Mouse (Mus musculus) spleen, postnatal 0 days (tissue): ENCODE measurements around the gene Trappc4. TPM values are rescaled to one million over a fixed set of nuclear protein-coding genes. Genes with fewer than 3 reads are reported as not detected.

Experiments
- polyA plus RNA-seq: library from polyadenylated mRNA; unstranded; fragments of >200 nt; fragmentation: Nextera tagmentation; extraction: Ambion mirVana; gene quantifications from 2 replicates; pipeline ENCODE4 v1.2.1, GENCODE M21; 2015

Trappc4 gene
- polyA plus RNA-seq: 81.6 and 85.2 TPM in 2 replicates

DNA sequence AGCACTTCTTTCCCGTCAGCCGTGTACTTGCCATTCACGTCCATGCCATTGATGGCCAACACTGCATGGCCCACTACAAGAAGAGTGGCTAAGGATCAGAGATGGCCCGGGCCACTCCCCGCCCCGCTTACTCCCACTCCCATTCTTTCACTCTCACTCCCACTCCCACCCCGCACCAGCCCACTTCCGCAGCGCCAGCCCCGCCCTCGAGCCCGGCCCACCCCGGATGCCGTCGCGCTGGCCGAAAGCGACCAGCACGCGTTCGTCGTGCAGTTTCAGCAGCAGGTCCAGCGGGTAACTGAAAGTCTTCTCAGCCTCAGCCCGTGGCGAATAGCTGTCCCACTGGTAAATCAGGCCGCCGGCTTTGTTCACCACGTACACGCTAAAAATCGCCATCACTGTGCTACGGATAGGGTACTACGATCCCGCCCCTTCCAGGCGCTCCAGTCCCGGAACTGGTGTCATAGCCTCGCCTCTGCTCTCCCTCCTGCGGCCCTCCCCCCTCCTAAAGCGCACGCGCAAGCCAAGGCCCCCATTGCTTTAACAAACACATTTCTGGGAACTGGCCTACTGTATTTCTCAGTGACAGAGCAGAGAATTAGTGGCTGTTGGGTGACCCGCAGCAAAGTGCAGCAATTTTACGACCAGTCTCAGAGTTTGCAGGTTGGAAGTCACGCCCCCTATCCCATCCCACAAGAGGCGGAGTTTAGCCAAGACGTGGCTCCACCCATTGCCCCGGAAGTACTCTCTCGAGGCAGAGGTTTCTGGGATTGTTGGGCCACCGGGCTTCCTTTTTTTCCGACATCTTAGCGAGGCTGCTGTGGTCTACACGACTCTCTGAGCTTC is at the start of gene Trappc4, which contains the start of gene Rps25:
Gene Trappc4, minus strand, starts transcription at position 695 of the 846 bp plus-strand sequence.
Gene Rps25, plus strand, starts transcription at position 234 of the 846 bp plus-strand sequence.

DNA sequence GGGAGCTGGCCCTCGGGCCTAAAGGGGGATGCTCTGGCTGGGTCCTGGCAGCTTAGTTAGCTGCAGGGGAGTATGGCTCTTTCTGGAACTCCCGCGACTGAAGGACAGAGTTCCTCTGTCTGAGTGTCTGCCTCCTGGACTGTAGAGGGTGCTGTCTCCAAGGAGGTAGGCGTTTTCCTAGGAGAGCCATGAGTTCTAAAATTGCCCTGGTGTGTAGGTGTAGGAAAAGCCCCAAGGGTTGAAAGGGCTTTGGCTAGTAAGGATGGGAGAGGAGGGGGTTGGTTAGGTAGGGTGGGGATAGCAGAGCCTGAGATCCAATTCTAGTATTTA is 47.5 kb upstream of the Trappc4 start, which contains the start of gene Upk2:
Gene Upk2, minus strand, starts transcription at position 86 of the 330 bp plus-strand sequence.

DNA sequence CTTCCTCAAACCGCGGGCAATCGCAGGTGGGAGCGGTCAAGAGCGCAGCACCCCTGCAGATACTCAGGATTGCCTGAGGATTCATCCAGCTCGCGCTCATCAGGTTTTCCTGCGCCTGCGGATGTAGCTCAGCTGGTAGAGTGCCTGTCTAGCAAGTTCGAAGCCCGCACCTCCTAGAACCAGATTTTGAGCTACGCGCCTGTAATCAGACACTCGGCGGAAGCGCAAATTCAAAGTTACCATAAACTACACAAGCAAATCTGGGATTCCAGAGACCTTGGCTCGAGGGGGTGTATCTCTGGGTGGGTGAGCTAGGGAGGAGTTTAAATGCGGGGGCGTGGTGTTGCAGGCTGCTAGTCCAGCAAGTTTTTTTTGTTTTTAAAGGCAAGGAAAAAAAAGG is 33.6 kb upstream of the Trappc4 start, which contains the start of gene Foxr1:
Gene Foxr1, minus strand, starts transcription at position 176 of the 400 bp plus-strand sequence.

DNA sequence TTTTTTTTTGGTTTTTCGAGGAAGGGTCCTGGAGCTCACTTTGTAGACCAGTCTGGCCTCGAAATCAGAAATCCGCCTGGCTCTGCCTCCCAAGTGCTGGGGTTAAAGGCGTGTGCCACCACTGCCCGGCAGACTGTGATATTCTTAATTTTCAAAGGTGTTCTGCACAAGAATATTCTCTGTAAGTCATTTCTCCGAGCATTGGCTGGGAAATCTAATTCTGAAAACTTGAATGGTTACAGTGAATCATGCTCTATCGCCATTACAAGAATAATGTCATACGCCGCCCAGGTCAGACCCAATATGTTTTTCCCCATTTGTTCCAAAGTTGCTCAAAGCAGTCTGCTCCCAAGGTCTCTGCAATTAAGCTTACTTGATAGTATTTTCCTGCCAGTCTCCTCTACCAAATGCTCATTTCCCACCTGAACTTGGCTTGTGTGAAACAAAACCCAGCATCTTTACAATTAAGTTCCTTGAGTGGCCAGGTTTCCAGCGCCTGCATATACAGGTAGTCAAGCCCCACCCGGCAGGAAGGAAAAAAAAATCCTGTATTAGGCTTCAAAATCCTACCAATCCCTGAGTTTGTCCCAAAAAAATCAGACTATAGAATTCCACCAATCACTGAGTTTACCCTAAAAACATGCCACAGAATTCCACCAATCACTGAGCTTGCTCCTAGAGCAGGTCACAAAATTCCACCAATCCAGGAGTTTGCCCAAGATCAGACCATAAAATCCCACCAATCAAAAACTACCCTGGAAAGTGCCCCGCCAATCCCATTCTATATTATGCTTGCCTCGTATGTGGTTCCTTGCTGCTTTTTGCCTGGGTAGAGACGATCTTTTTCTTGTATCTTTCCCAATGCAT is 11.4 kb upstream of the Trappc4 start, which contains the start of gene Ccdc84:
Gene Ccdc84, minus strand, starts transcription at position 51 of the 867 bp plus-strand sequence.

DNA sequence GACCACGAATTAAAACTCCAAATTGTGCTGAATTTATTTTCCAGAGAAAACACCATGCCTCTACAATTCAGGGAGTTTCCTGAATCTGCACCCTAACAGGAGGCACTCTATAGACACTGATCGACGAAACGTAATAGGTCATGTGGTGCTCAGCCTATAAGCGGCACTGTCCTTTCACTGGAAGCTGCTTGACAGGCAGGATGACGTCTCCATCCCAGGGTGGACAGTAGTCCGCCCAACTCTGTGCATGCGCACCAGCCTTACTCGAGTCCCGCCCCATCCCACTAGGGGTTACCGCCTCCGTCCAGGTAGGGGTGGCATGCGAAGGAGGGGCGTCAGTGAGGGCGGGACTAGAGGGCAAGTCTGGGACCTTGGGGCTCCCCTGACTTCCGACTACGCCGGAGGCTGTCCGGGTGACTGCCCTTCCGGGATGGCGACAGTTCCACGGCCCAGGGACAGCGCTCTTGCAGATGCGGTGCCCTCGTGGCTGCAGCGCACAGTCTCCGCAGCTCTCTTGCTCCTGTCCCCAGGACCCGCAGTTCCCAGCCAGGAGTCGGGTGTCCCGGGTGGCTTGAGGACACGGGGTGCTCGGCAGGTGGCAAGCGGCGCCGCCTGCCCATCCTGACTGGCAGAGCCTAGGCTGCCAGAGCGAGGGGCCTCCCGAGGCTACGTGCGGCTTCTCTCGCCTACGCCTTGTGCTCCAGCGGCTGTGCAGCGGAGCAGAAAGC is 10.6 kb downstream of the Trappc4 start, which contains the start of gene Slc37a4:
Gene Slc37a4, plus strand, starts transcription at position 169 of the 728 bp plus-strand sequence.

DNA sequence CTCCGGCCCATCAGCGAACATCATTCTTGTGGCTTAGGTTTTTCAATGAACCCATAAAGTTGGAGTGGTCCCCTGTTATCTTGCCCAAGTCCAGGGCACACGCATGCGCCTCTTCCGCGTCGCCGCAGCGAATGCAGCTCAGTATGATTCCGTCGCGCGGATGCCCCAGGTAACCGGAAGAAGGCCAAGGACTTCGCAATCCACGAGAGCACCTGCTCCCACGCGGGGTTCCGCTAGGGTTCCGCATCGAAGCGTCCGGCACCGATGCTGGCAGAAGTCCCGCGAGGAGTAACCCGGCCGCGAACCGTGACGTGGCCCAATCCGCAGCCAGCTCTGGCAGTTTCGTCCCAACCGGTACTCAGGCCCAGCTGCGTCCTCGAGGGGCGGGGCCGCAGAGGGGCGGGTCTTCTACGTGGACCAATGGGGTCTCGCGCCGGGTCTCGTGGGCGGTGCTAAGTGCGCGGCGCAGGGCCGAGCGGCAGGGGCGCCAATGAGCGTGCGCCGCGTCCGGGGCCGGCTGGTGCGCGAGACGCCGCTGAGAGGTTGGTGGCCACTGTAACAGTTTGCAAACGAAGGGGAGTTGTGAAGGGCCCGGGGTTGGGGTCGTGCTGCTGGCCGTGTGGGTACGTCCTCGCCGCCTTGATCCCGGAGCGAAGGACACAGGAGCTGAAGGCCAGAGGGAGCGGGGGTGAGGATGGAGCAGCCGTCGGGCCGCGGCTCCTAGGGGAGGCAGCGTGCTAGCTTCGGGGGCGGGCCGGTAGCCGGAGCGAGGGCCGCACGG is 28.2 kb downstream of the Trappc4 start, which contains the start of gene Hyou1:
Gene Hyou1, plus strand, starts transcription at position 437 of the 781 bp plus-strand sequence.

DNA sequence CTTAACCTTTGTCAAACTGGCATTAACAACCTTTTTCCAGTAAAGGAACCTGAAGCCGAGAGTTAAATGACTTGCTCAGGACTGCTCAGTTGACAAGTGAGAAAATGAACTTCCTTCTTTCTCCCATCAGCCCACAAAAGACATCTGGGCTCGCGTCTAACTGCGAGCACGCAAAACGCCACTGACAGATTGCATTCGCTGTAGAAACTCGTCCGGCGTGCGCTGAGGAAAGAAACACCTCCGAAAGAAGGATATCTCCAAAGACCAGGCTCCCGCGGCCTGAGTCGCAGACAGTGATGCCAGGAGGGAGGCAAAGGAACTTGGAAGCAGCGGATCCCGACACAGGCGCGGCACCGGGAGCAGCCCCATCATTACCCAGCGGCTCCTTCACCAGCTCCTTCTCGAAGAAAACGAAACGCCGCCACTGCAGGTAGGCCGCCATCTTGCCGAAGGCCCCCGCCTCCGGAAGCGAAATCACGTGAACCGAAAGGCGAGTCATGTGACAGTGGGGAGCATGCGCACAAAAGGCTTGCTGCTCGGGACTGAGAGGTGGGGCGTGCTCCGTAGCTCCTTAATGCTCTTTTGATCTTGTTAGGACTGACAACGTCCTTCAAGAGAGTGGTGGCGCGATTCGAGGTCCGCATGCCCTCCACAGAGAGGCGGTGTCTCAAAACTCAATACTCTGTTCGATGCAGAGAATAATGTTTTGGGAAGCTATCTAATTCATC is 46.0 kb downstream of the Trappc4 start, which contains the start of gene Vps11:
Gene Vps11, minus strand, starts transcription at position 481 of the 728 bp plus-strand sequence.

Other genes with a start within 250 kb of the Trappc4 start
- 8.3 and 9.9 TPM in 2 replicates for gene Cbl, start 173.6 kb downstream of the Trappc4 start, polyA plus RNA-seq
- gene Ccdc153, start 166.9 kb downstream of the Trappc4 start, polyA plus RNA-seq: not detected in 2 replicates
- 0.33 TPM in 1 of 2 replicates, not detected in the other for gene Pdzd3, start 156.1 kb downstream of the Trappc4 start, polyA plus RNA-seq
- gene Nlrx1, start 139.0 kb downstream of the Trappc4 start, polyA plus RNA-seq: 6.4 and 7.7 TPM in 2 replicates
- gene Abcg4, start 119.0 kb downstream of the Trappc4 start, polyA plus RNA-seq: 13.3 and 15.8 TPM in 2 replicates
- gene Hinfp, start 101.9 kb downstream of the Trappc4 start, polyA plus RNA-seq: 12.2 TPM in 2 replicates
- 5.4 TPM in 2 replicates for gene C2cd2l, start 87.3 kb downstream of the Trappc4 start, polyA plus RNA-seq
- 18.9 and 19.9 TPM in 2 replicates for gene Dpagt1, start 81.6 kb downstream of the Trappc4 start, polyA plus RNA-seq
- 271 and 276 TPM in 2 replicates for gene H2afx, start 72.9 kb downstream of the Trappc4 start, polyA plus RNA-seq
- gene Hmbs, start 63.4 kb downstream of the Trappc4 start, polyA plus RNA-seq: 1,115 and 1,341 TPM in 2 replicates
- gene Vps11, start 45.9 kb downstream of the Trappc4 start, polyA plus RNA-seq: 16.5 and 16.6 TPM in 2 replicates
- 6.7 and 7.2 TPM in 2 replicates for gene Hyou1, start 28.1 kb downstream of the Trappc4 start, polyA plus RNA-seq
- 15.2 and 16.5 TPM in 2 replicates for gene Slc37a4, start 10.7 kb downstream of the Trappc4 start, polyA plus RNA-seq
- 2,459 and 2,595 TPM in 2 replicates for gene Rps25, start 461 bp downstream of the Trappc4 start, polyA plus RNA-seq
- gene Ccdc84, start 11.0 kb upstream of the Trappc4 start, polyA plus RNA-seq: 21.0 and 22.3 TPM in 2 replicates
- gene Foxr1, start 33.5 kb upstream of the Trappc4 start, polyA plus RNA-seq: 0.22 and 0.30 TPM in 2 replicates
- gene Upk2, start 47.4 kb upstream of the Trappc4 start, polyA plus RNA-seq: not detected in 2 replicates
- 3.3 and 4.7 TPM in 2 replicates for gene Bcl9l, start 75.2 kb upstream of the Trappc4 start, polyA plus RNA-seq
- 0.73 and 0.79 TPM in 2 replicates for gene Cxcr5, start 154.3 kb upstream of the Trappc4 start, polyA plus RNA-seq
- gene Ddx6, start 197.3 kb upstream of the Trappc4 start, polyA plus RNA-seq: 12.9 and 14.4 TPM in 2 replicates